Mouse (Mus musculus): ENCODE measurements around the gene Nfkbil1. TPM values are rescaled to one million over a fixed set of nuclear protein-coding genes. Genes with fewer than 3 reads are reported as not detected.

The Nfkbil1 gene
- polyA plus RNA-seq (2011; ENCODE audit: insufficient read length, low read depth, missing spikeins): 7.9 and 10.1 TPM in 2 replicates

DNA sequence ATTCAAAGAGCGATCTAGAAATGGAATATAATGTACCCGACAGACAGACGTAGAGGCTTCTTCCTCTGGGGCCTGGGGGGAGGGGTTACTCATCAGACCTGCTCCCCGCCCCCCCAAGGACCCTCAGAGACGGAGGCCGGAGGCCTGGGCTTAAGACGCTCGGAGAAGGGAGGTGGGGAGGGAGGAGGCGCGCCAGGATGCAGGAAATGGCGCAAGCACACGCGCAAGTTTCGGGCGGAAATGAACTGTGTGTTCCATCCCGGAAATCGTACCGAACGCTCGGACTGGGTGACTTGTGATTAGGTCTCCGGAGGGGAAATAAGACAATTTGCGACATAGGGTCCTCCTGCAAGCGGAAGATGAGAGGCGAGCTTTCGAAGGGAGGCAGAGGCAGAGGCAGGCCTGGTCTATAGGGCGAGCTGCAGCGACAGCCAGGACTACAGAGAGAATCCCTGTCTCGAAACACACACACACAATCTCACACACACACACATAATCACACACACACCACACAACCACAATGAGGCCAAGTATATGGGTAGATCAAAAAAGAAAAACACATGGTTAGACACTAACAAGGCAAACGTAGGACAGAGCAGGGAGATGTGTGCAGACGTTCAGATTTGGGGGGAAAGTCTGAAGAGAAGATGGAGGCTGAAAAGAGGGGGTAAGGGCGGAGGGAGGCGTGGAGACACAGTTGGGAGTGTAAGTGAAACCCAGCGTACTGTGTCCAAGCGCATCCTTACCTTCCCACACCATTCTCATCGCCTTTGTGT lies at the start of gene Nfkbil1:
Nfkbil1 (minus strand) TSS at position 179 of the 776 bp plus-strand sequence.
- TF ChIP-seq POLR2A (IDR thresholded peaks at IDR 0.05; ENCODE audit: low read depth, low read length) (peak; percentile 75), CTCF (IDR thresholded peaks at IDR 0.05; ENCODE audit: borderline replicate concordance, insufficient read depth, low read length) (no peak)
- H3K27ac ChIP-seq (ENCODE audit: insufficient read depth, low read length): peak within 1 kb of the TSS; percentile 77
- peaks cover 9% of the 10 kb centered on the region for H3K4me1 ChIP-seq (ENCODE audit: control insufficient read depth, insufficient read depth, low read length)

DNA sequence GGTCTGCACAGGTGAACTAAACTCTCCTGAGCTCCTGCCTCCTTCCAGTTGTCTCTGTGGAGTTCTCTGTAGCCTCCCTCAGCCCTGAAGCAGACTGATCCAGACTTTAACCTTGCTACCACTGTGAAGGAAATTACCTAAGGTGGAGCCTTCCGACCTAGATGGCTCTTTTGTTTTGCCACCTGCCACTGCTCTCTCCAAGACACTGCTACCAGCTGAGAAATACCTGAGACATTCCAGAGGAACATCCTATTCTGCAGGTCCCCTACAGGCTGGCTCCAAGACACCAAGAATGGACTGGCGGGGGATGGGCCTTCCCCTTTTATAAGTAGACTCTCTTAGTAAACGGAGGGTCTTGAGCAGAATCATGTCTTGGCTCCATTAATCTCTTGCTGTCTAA lies 44.7 kb upstream of the Nfkbil1 start:
- H3K27ac ChIP-seq (ENCODE audit: insufficient read depth, low read length): no peak overlapping the region
- no peaks in the 10 kb centered on the region for H3K4me1 ChIP-seq (ENCODE audit: control insufficient read depth, insufficient read depth, low read length)
- no peak for TF ChIP-seq POLR2A (IDR thresholded peaks at IDR 0.05; ENCODE audit: low read depth, low read length)
- TF ChIP-seq CTCF (IDR thresholded peaks at IDR 0.05; ENCODE audit: borderline replicate concordance, insufficient read depth, low read length): no peak
- H3K4me3 ChIP-seq (ENCODE audit: insufficient read depth, low read length): no peak overlapping the region

More for the DNA sequence above, at the start of gene Nfkbil1:
- peak within 1 kb of the TSS; percentile 74 for H3K4me3 ChIP-seq (ENCODE audit: insufficient read depth, low read length)

DNA sequence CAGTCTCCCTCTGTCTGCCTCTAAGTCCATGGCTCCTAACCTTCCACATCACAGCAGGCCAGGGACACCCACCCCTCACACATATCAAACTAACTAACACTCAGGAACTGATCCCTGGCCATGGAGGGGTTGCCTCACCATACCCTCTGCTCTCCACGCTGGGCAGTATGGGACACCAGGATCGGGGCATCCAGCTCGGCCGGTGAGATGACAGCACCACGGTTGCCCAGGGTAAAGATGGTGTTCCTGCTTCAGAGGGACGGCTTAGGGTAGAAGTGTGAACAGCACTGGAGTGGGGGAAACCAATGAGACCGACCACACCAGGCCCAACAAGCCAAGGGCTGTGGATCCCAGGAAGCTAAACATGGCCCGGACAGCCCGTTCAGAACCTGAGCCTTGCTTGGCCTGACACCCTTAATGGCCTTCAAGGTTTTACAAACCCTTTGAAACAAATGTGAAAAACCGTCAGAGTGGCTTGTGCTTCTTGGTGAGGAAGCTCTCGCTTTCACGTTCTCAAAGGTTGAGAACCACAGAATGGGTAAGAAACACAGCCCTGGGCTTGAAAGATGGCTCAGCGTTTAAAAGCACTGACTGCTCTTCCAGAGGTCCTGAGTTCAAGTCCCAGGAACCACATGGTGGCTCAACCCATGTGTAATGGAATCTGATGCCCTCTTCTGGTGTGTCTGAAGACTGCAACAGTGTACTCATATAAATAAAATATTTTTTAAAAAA lies 43.5 kb upstream of the Nfkbil1 start:
- Histone ChIP-seq H3K4me3 (ENCODE audit: insufficient read depth, low read length) (no peak overlapping the region), H3K4me1 (ENCODE audit: control insufficient read depth, insufficient read depth, low read length) (no peaks in the 10 kb centered on the region), H3K27ac (ENCODE audit: insufficient read depth, low read length) (no peak overlapping the region)
- TF ChIP-seq CTCF (IDR thresholded peaks at IDR 0.05; ENCODE audit: borderline replicate concordance, insufficient read depth, low read length) (no peak), POLR2A (IDR thresholded peaks at IDR 0.05; ENCODE audit: low read depth, low read length) (no peak)

DNA sequence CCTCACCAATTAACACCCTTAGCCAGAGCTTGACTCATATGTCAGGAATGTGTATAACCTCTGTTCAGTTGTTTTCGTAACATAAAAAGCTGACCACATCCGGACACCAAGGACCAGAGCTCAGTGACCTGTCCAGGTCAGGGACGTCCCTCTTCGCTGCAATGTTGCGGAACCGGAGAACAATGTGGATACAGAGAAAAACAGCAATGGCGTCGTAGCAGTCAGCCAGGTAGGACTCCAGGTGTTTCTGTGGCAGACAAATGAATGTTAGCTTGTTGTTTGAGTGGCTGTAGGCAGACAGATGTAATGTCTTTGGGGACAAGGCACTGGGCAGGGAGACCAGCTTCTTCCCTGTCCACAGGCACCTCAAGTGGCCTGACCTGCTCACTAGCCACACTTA lies 42.5 kb upstream of the Nfkbil1 start:
- H3K4me3 ChIP-seq (ENCODE audit: insufficient read depth, low read length): no peak overlapping the region
- H3K27ac ChIP-seq (ENCODE audit: insufficient read depth, low read length): no peak overlapping the region
- TF ChIP-seq CTCF (IDR thresholded peaks at IDR 0.05; ENCODE audit: borderline replicate concordance, insufficient read depth, low read length) (no peak), POLR2A (IDR thresholded peaks at IDR 0.05; ENCODE audit: low read depth, low read length) (no peak)
- no peaks in the 10 kb centered on the region for H3K4me1 ChIP-seq (ENCODE audit: control insufficient read depth, insufficient read depth, low read length)

DNA sequence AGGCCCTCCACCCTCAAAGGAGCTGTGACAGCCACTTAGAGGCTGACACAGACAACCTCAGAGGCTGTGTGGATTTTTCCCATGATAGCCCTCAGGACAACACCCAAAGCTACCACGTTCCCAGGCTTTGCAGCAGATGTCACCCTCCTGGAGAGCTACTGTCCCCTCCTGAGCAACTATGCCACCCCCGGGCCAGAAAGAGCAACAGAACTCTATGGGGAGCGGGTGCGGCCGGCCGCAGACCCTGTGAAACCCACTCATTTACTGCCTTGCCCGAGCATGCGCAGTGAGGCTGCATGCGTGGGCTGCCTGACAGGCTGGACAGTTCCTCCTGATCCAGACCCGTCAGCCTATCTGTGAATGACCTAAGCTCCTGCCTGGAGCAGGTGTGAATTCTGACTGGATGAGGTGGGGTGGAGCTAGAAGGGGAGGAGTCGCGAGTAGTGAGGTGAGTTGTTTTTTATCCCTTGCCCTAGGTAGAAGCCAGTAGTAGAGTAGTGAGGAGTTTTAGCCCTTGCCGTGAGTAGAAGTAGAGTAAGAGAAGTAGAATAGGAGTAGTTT lies 40.8 kb upstream of the Nfkbil1 start:
- H3K27ac ChIP-seq (ENCODE audit: insufficient read depth, low read length): no peak overlapping the region
- H3K4me3 ChIP-seq (ENCODE audit: insufficient read depth, low read length): no peak overlapping the region
- H3K4me1 ChIP-seq (ENCODE audit: control insufficient read depth, insufficient read depth, low read length): no peaks in the 10 kb centered on the region
- TF ChIP-seq POLR2A (IDR thresholded peaks at IDR 0.05; ENCODE audit: low read depth, low read length): no peak
- TF ChIP-seq CTCF (IDR thresholded peaks at IDR 0.05; ENCODE audit: borderline replicate concordance, insufficient read depth, low read length): no peak

DNA sequence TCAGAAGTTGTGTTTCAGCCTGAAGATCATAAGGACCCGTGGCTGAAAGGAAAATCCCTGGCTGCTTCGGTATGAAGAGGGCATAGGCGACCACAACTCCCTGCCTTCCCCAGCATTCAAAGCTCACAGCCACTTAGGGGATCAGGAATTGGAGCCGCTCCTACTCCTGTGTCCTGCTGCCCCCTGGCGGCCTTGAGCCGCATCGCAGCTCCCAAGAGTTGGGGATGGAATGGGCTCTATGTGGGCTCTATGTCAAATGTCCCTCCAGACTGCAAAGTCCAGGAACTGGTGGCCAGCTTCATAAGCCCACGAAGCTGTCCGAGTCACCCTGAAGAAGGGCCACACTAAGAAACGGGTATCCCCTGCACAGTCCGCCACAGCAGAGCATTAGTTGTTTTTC lies 39.2 kb upstream of the Nfkbil1 start:
- Histone ChIP-seq H3K4me1 (ENCODE audit: control insufficient read depth, insufficient read depth, low read length) (no peaks in the 10 kb centered on the region), H3K4me3 (ENCODE audit: insufficient read depth, low read length) (no peak overlapping the region), H3K27ac (ENCODE audit: insufficient read depth, low read length) (no peak overlapping the region)
- TF ChIP-seq CTCF (IDR thresholded peaks at IDR 0.05; ENCODE audit: borderline replicate concordance, insufficient read depth, low read length) (peak; percentile 79), POLR2A (IDR thresholded peaks at IDR 0.05; ENCODE audit: low read depth, low read length) (no peak)

DNA sequence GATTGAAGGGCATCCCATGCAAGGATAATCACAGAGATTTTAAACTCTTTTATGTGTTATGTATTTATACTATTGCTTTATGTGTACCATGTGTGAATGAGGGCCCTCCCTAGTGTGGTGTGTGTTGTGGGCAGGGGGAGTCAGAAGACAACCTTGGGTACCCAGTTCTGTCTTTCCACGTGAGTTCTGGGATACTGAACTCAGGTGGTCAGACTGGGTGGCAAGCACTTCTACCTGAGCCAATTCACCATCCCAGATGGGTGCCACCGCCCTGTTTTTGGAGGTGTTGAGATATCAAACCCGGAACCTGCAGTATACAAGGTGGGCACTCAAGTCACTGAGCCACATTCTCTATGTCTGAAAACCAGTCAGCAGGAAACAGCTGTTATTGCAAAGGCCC lies 36.7 kb upstream of the Nfkbil1 start:
- TF ChIP-seq CTCF (IDR thresholded peaks at IDR 0.05; ENCODE audit: borderline replicate concordance, insufficient read depth, low read length) (no peak), POLR2A (IDR thresholded peaks at IDR 0.05; ENCODE audit: low read depth, low read length) (no peak)
- no peak overlapping the region for H3K4me3 ChIP-seq (ENCODE audit: insufficient read depth, low read length)
- no peaks in the 10 kb centered on the region for H3K4me1 ChIP-seq (ENCODE audit: control insufficient read depth, insufficient read depth, low read length)
- H3K27ac ChIP-seq (ENCODE audit: insufficient read depth, low read length): no peak overlapping the region

DNA sequence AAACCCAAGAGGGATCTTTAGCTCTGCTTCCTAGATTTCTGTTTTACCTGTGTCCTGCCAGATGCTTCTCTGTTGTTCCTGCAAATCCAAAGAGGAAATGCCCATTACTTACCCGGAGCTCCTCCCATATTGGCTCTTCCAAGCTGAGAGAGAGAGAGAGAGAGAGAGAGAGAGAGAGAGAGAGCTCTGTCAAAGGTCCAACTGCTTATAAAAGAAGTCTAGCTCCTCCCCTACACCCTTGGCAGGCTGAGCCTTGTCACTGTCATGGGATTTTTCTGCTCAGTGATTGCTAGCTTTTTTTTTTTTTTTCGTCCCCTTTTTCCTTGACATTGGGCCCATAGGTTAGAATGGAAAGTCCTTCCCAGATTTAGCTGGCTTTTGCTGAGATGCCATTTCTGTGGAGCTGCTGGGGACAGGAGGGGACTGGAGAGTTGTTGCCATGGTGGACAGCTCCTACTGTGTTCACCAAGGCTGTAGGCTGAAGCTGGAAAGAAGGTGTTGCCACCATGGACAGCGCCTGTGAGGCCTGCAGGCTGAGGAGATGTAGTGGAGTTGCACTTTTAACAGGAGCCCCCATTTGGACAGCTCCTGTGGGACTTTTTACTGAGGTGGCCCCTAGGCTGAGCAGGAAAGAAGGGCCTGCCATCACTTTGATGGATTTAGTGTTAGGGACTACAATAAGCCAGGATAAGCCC lies 34.2 kb upstream of the Nfkbil1 start:
- no peaks in the 10 kb centered on the region for H3K4me1 ChIP-seq (ENCODE audit: control insufficient read depth, insufficient read depth, low read length)
- TF ChIP-seq POLR2A (IDR thresholded peaks at IDR 0.05; ENCODE audit: low read depth, low read length) (no peak), CTCF (IDR thresholded peaks at IDR 0.05; ENCODE audit: borderline replicate concordance, insufficient read depth, low read length) (no peak; the same call in 1 of the 2 replicates)
- H3K27ac ChIP-seq (ENCODE audit: insufficient read depth, low read length): no peak overlapping the region
- H3K4me3 ChIP-seq (ENCODE audit: insufficient read depth, low read length): no peak overlapping the region

DNA sequence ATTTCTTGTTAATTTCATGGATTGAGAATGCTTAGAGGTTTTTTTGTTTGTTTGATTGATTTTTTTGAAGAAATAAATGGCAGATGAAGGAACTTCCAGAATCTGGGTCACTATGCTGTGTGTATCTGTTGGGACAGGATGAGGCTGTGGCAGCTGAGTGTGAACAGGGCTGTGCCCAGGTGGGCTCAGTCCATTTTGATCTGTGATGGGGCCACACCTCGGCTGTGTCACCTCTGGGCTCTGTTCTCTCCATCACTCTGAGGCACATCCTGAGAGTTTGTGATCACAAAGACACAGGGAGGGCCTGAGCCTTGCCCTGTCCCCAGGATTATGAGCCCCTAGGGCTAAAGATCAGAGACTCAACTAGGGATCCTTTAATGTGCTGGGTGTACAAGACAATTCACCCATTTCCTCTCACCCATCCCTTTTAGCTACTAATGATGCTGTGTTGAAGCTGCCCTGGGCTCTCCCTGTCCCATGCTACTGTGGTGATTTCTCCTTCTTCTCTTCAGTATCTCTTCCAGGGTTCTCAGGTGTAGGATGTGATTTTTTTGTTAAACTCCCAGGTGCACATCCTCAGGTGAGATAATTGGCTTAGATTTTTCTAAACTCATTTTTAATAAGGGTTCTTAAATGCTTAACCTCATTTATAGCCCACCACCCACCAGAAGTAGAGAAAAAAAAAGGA lies 32.0 kb upstream of the Nfkbil1 start:
- Histone ChIP-seq H3K4me3 (ENCODE audit: insufficient read depth, low read length) (no peak overlapping the region), H3K27ac (ENCODE audit: insufficient read depth, low read length) (no peak overlapping the region)
- TF ChIP-seq POLR2A (IDR thresholded peaks at IDR 0.05; ENCODE audit: low read depth, low read length) (no peak), CTCF (IDR thresholded peaks at IDR 0.05; ENCODE audit: borderline replicate concordance, insufficient read depth, low read length) (no peak)

More for the DNA sequence above, 32.0 kb upstream of the Nfkbil1 start:
- H3K4me1 ChIP-seq (ENCODE audit: control insufficient read depth, insufficient read depth, low read length): no peaks in the 10 kb centered on the region

Measured in embryonic fibroblast, embryonic 13.5 days (primary cell).